Mouse (Mus musculus): Measurements from ENCODE around the gene Ppp1r36. TPM values are rescaled to one million over a fixed set of nuclear protein-coding genes. Genes with fewer than 3 reads are reported as not detected.

Ppp1r36 gene
- polyA plus RNA-seq, 1 experiment from 2014 or later: 0.05 TPM

GRCm38 (mm10) chr12:76401674-76402073 lies 15.7 kb upstream of the Ppp1r36 start:
- no peak overlapping the region for H3K9ac ChIP-seq
- H3K4me1 ChIP-seq (replicated peaks): peaks cover 32% of the 10 kb centered on the region
- no peaks in the 10 kb centered on the region for H3K9me3 ChIP-seq (replicated peaks)
- 53% methylated on average over 3 of the region's 3 CpGs for WGBS (ENCODE audit: insufficient replicate concordance)
- peaks cover 37% of the 10 kb centered on the region for H3K27me3 ChIP-seq
- H3K27ac ChIP-seq (replicated peaks): no peak overlapping the region
- H3K4me3 ChIP-seq (replicated peaks): no peak overlapping the region
- no peaks in the 10 kb centered on the region for H3K36me3 ChIP-seq (replicated peaks)
- ATAC-seq (ENCODE audit: insufficient read depth): no peak
- H3K4me2 ChIP-seq: no peak overlapping the region

- peaks cover 32% of the 10 kb centered on the region for H3K4me1 ChIP-seq (replicated peaks)
- H3K9ac ChIP-seq: peak overlapping the region; percentile 72
- H3K36me3 ChIP-seq (replicated peaks): no peaks in the 10 kb centered on the region
- H3K27me3 ChIP-seq: peaks cover 50% of the 10 kb centered on the region
- peak; percentile 89 for ATAC-seq (ENCODE audit: insufficient read depth)
- H3K4me3 ChIP-seq (replicated peaks): peak overlapping the region; percentile 77
- peak overlapping the region; percentile 82 for H3K27ac ChIP-seq (replicated peaks)
- H3K9me3 ChIP-seq (replicated peaks): no peaks in the 10 kb centered on the region
- H3K4me2 ChIP-seq: peak overlapping the region; percentile 96
- 1% methylated on average over 54 of the region's 54 CpGs for WGBS (ENCODE audit: insufficient replicate concordance)
Measured at GRCm38 (mm10) chr12:76402991-76403885, 14.1 kb upstream of the Ppp1r36 start.

- H3K36me3 ChIP-seq (replicated peaks): no peaks in the 10 kb centered on the region
- ATAC-seq (ENCODE audit: insufficient read depth): peak; percentile 91
- H3K27me3 ChIP-seq: peaks cover 58% of the 10 kb centered on the region
- peak within 1 kb of the TSS; percentile 72 for H3K9ac ChIP-seq
- H3K9me3 ChIP-seq (replicated peaks): no peaks in the 10 kb centered on the region
- WGBS (ENCODE audit: insufficient replicate concordance): under 1% methylated on average over 54 of the region's 54 CpGs
- H3K4me1 ChIP-seq (replicated peaks): peaks cover 32% of the 10 kb centered on the region
- peak within 1 kb of the TSS; percentile 82 for H3K27ac ChIP-seq (replicated peaks)
- peak within 1 kb of the TSS; percentile 96 for H3K4me2 ChIP-seq
- peak within 1 kb of the TSS; percentile 77 for H3K4me3 ChIP-seq (replicated peaks)
Measured at GRCm38 (mm10) chr12:76403886-76404537, 13.3 kb upstream of the Ppp1r36 start, which contains the start of gene Hspa2. TSS of gene Hspa2 (plus strand) at chr12:76404176.

GRCm38 (mm10) chr12:76404836-76405182 lies 12.5 kb upstream of the Ppp1r36 start:
- H3K4me1 ChIP-seq (replicated peaks): peaks cover 32% of the 10 kb centered on the region
- H3K4me2 ChIP-seq: peak overlapping the region; percentile 96
- no peaks in the 10 kb centered on the region for H3K36me3 ChIP-seq (replicated peaks)
- peaks cover 61% of the 10 kb centered on the region for H3K27me3 ChIP-seq
- WGBS (ENCODE audit: insufficient replicate concordance): 9% methylated on average over 20 of the region's 20 CpGs
- ATAC-seq (ENCODE audit: insufficient read depth): no peak
- peak overlapping the region; percentile 72; the same call in 1 of the 2 replicates for H3K9ac ChIP-seq
- no peak overlapping the region for H3K27ac ChIP-seq (replicated peaks)
- peak overlapping the region; percentile 77 for H3K4me3 ChIP-seq (replicated peaks)
- no peaks in the 10 kb centered on the region for H3K9me3 ChIP-seq (replicated peaks)

GRCm38 (mm10) chr12:76405183-76405970 lies 12.0 kb upstream of the Ppp1r36 start:
- H3K4me3 ChIP-seq (replicated peaks): peak overlapping the region; percentile 77
- H3K4me2 ChIP-seq: peak overlapping the region; percentile 96
- WGBS (ENCODE audit: insufficient replicate concordance): 6% methylated on average over 64 of the region's 64 CpGs
- H3K4me1 ChIP-seq (replicated peaks): peaks cover 32% of the 10 kb centered on the region
- no peak overlapping the region for H3K9ac ChIP-seq
- no peak for ATAC-seq (ENCODE audit: insufficient read depth)
- no peaks in the 10 kb centered on the region for H3K36me3 ChIP-seq (replicated peaks)
- peaks cover 61% of the 10 kb centered on the region for H3K27me3 ChIP-seq
- H3K27ac ChIP-seq (replicated peaks): no peak overlapping the region
- H3K9me3 ChIP-seq (replicated peaks): no peaks in the 10 kb centered on the region

GRCm38 (mm10) chr12:76405971-76406370 lies 11.4 kb upstream of the Ppp1r36 start:
- H3K36me3 ChIP-seq (replicated peaks): no peaks in the 10 kb centered on the region
- H3K27me3 ChIP-seq: peaks cover 61% of the 10 kb centered on the region
- ATAC-seq (ENCODE audit: insufficient read depth): no peak
- H3K4me1 ChIP-seq (replicated peaks): peaks cover 32% of the 10 kb centered on the region
- no peaks in the 10 kb centered on the region for H3K9me3 ChIP-seq (replicated peaks)
- 3% methylated on average over 23 of the region's 23 CpGs for WGBS (ENCODE audit: insufficient replicate concordance)
- H3K27ac ChIP-seq (replicated peaks): no peak overlapping the region
- H3K9ac ChIP-seq: no peak overlapping the region
- H3K4me2 ChIP-seq: peak overlapping the region; percentile 96
- peak overlapping the region; percentile 77 for H3K4me3 ChIP-seq (replicated peaks)

GRCm38 (mm10) chr12:76407184-76407583 lies 10.2 kb upstream of the Ppp1r36 start:
- Histone ChIP-seq H3K4me3 (replicated peaks) (no peak overlapping the region), H3K4me1 (replicated peaks) (peaks cover 32% of the 10 kb centered on the region), H3K27ac (replicated peaks) (no peak overlapping the region), H3K9ac (no peak overlapping the region), H3K9me3 (replicated peaks) (no peaks in the 10 kb centered on the region), H3K27me3 (peaks cover 61% of the 10 kb centered on the region), H3K4me2 (no peak overlapping the region), H3K36me3 (replicated peaks) (no peaks in the 10 kb centered on the region)
- ATAC-seq (ENCODE audit: insufficient read depth): no peak
- WGBS (ENCODE audit: insufficient replicate concordance): 37% methylated on average over 1 of the region's 1 CpGs

GRCm38 (mm10) chr12:76409166-76409565 lies 8.2 kb upstream of the Ppp1r36 start:
- no peak overlapping the region for H3K4me2 ChIP-seq
- 51% methylated on average over 4 of the region's 4 CpGs for WGBS (ENCODE audit: insufficient replicate concordance)
- peaks cover 22% of the 10 kb centered on the region for H3K4me1 ChIP-seq (replicated peaks)

GRCm38 (mm10) chr12:76415383-76416010 lies 1.8 kb upstream of the Ppp1r36 start:
- H3K9me3 ChIP-seq (replicated peaks): no peaks in the 10 kb centered on the region; the same call in 1 of the 2 replicates
- H3K4me1 ChIP-seq (replicated peaks): peaks cover 8% of the 10 kb centered on the region
- H3K4me3 ChIP-seq (replicated peaks): no peak overlapping the region
- peaks cover 33% of the 10 kb centered on the region for H3K27me3 ChIP-seq
- no peak for ATAC-seq (ENCODE audit: insufficient read depth)
- H3K9ac ChIP-seq: no peak overlapping the region
- H3K27ac ChIP-seq (replicated peaks): no peak overlapping the region
- WGBS (ENCODE audit: insufficient replicate concordance): 56% methylated on average over 12 of the region's 12 CpGs
- H3K36me3 ChIP-seq (replicated peaks): no peaks in the 10 kb centered on the region
- no peak overlapping the region for H3K4me2 ChIP-seq

More at GRCm38 (mm10) chr12:76409166-76409565, 8.2 kb upstream of the Ppp1r36 start:
- Histone ChIP-seq H3K36me3 (replicated peaks) (no peaks in the 10 kb centered on the region), H3K9me3 (replicated peaks) (no peaks in the 10 kb centered on the region), H3K27me3 (peaks cover 49% of the 10 kb centered on the region), H3K4me3 (replicated peaks) (no peak overlapping the region), H3K9ac (no peak overlapping the region), H3K27ac (replicated peaks) (no peak overlapping the region)
- ATAC-seq (ENCODE audit: insufficient read depth): no peak

- H3K9me3 ChIP-seq (replicated peaks): no peaks in the 10 kb centered on the region; the same call in 1 of the 2 replicates
- H3K36me3 ChIP-seq (replicated peaks): no peaks in the 10 kb centered on the region
Measured at GRCm38 (mm10) chr12:76418346-76418745, 1.0 kb downstream of the Ppp1r36 start.

More at GRCm38 (mm10) chr12:76418346-76418745, 1.0 kb downstream of the Ppp1r36 start:
- no peak overlapping the region for H3K27ac ChIP-seq (replicated peaks)
- H3K4me3 ChIP-seq (replicated peaks): no peak overlapping the region
- H3K27me3 ChIP-seq: peaks cover 33% of the 10 kb centered on the region
- no peak for ATAC-seq (ENCODE audit: insufficient read depth)
- peaks cover 8% of the 10 kb centered on the region for H3K4me1 ChIP-seq (replicated peaks)
- 71% methylated on average over 5 of the region's 5 CpGs for WGBS (ENCODE audit: insufficient replicate concordance)
- no peak overlapping the region for H3K9ac ChIP-seq
- H3K4me2 ChIP-seq: no peak overlapping the region

Data from liver, embryonic 15.5 days (tissue).